In genomic region chr4:46664123-46665009, GRCm38 (mm10) we compare ENCODE assay signal across 8 mouse cellular contexts. TPM values are rescaled to one million over a fixed set of nuclear protein-coding genes. Genes with fewer than 3 reads are reported as not detected.
DNase-seq lines count a peak whose midpoint lies in the region; ATAC-seq lines count a peak whose summit lies in the region.

No protein-coding gene starts in this region.

- ATAC-seq in embryonic facial prominence, embryonic 12.5 days (ENCODE audit: insufficient number of reproducible peaks, insufficient read depth, low FRiP score, low TSS enrichment): peak; percentile 91
- peak; percentile 84 for ATAC-seq in heart, embryonic 11.5 days (replicated peaks; ENCODE audit: insufficient number of reproducible peaks, low FRiP score, low TSS enrichment)
- no peak for ATAC-seq in cerebellum, adult (ENCODE audit: insufficient number of reproducible peaks, low FRiP score, low TSS enrichment)

- peak; percentile 41 to 54 for DNase-seq in right cerebral cortex, adult 2 months (ENCODE audit: low spot score in 2 of 2)
- DNase-seq in right cerebral cortex, postnatal 4 days: no peak
- peak; percentile 75 for DNase-seq in kidney, postnatal 14 days
- peak; percentile 82 for DNase-seq in lung, postnatal 10 days
- peak; percentile 39 for DNase-seq in ovary, postnatal 14 days (ENCODE audit: low spot score)

- H3K4me3 ChIP-seq in embryonic facial prominence, embryonic 12.5 days: peak overlapping the region; percentile 43
- H3K4me3 ChIP-seq in heart, embryonic 11.5 days (ENCODE audit: low read depth, low read length): peak overlapping the region; percentile 44

- peak overlapping the region; percentile 74 for H3K4me2 ChIP-seq in embryonic facial prominence, embryonic 12.5 days (replicated peaks)
- H3K4me2 ChIP-seq in heart, embryonic 11.5 days: peak overlapping the region; percentile 76

- H3K27ac ChIP-seq in embryonic facial prominence, embryonic 12.5 days: peak overlapping the region; percentile 79
- peak overlapping the region; percentile 84 for H3K27ac ChIP-seq in heart, embryonic 11.5 days (ENCODE audit: low read depth, low read length)

- H3K9ac ChIP-seq in embryonic facial prominence, embryonic 12.5 days: peak overlapping the region; percentile 56
- peak overlapping the region; percentile 83 for H3K9ac ChIP-seq in heart, embryonic 11.5 days (ENCODE audit: low read depth, low read length)

- H3K9me3 ChIP-seq in embryonic facial prominence, embryonic 12.5 days: no peaks in the 10 kb centered on the region
- H3K9me3 ChIP-seq in heart, embryonic 11.5 days (replicated peaks; ENCODE audit: control insufficient read depth, low read length): no peaks in the 10 kb centered on the region

- H3K4me1 ChIP-seq in embryonic facial prominence, embryonic 12.5 days: peaks cover 21% of the 10 kb centered on the region
- peaks cover 22% of the 10 kb centered on the region for H3K4me1 ChIP-seq in heart, embryonic 11.5 days (ENCODE audit: control insufficient read depth, insufficient read depth, low read length)

- H3K27me3 ChIP-seq in embryonic facial prominence, embryonic 12.5 days: no peaks in the 10 kb centered on the region
- H3K27me3 ChIP-seq in heart, embryonic 11.5 days (ENCODE audit: control insufficient read depth, insufficient read depth, low read length): no peaks in the 10 kb centered on the region

- H3K36me3 ChIP-seq in embryonic facial prominence, embryonic 12.5 days: no peaks in the 10 kb centered on the region
- H3K36me3 ChIP-seq in heart, embryonic 11.5 days (ENCODE audit: control insufficient read depth, insufficient read depth, low read length): no peaks in the 10 kb centered on the region

- 2% methylated on average over 34 of the region's 34 CpGs for WGBS in embryonic facial prominence, embryonic 12.5 days
- 1% methylated on average over 34 of the region's 34 CpGs for WGBS in heart, embryonic 11.5 days (ENCODE audit: insufficient replicate concordance)

RNA-seq across cellular contexts. Expression of gene Tbc1d2, which starts 14.4 kb away (rescaled TPM):
- polyA plus RNA-seq in embryonic facial prominence, embryonic 12.5 days (2016; fragmentation: Nextera tagmentation; extraction: Ambion mirVana): 2.0 and 2.6 TPM in 2 replicates
- polyA plus RNA-seq in heart, embryonic 11.5 days (2014; fragmentation: Nextera tagmentation; extraction: Ambion mirVana): 0.11 and 0.30 TPM in 2 replicates
